Mouse (Mus musculus) liver, postnatal 0 days (tissue): Measurements from ENCODE around the gene Shmt2. TPM values are rescaled to one million over a fixed set of nuclear protein-coding genes. Genes with fewer than 3 reads are reported as not detected.

Source experiments
- ATAC-seq: fragments of 200-750 bp; cut with Nextera tagmentation; 2 replicates; pipeline ENCODE4 v1.8.0; 2017; ENCODE audit warnings: mild to moderate bottlenecking, moderate library complexity
- DNase-seq: peaks from one replicate; pipeline ENCODE4 v3.0.0-alpha.2; 2016
- H3K27ac ChIP-seq: fragments of 300-500 bp; sonication (generic); 2 replicates; pipeline ENCODE4 v1.5.1; 2014; ENCODE audit warnings: antibody characterized with exemption, moderate library complexity, mild to moderate bottlenecking, low read depth
- H3K27me3 ChIP-seq: fragments of 300-500 bp; sonication (generic); 2 replicates; pipeline ENCODE4 v1.6.1; 2014; ENCODE audit warnings: low read length, control low read depth, mixed read lengths; ENCODE audit not compliant: insufficient read depth
- H3K36me3 ChIP-seq: fragments of 300-500 bp; sonication (generic); replicated peaks from 2 replicates; pipeline ENCODE4 v1.6.1; 2014; ENCODE audit warnings: mild to moderate bottlenecking, control low read depth, low read length, moderate library complexity, mixed read lengths; ENCODE audit not compliant: insufficient read depth
- H3K4me1 ChIP-seq: fragments of 300-500 bp; sonication (generic); 2 replicates; pipeline ENCODE4 v1.6.1; 2014; ENCODE audit warnings: antibody characterized with exemption, mild to moderate bottlenecking, control low read depth; ENCODE audit not compliant: insufficient read depth
- H3K4me2 ChIP-seq: fragments of 300-500 bp; sonication (generic); 2 replicates; pipeline ENCODE4 v1.6.1; 2014; ENCODE audit warnings: low read depth, mild to moderate bottlenecking, low read length, moderate library complexity, mixed read lengths
- H3K4me3 ChIP-seq: fragments of 300-500 bp; sonication (generic); 2 replicates; pipeline ENCODE4 v1.5.1; 2014; ENCODE audit warnings: low read depth, low read length
- H3K9ac ChIP-seq: fragments of 300-500 bp; sonication (generic); replicated peaks from 2 replicates; pipeline ENCODE4 v1.6.1; 2014; ENCODE audit warnings: mild to moderate bottlenecking, moderate library complexity
- H3K9me3 ChIP-seq: fragments of 300-500 bp; sonication (generic); 2 replicates; pipeline ENCODE4 v1.6.1; 2016; ENCODE audit warnings: mild to moderate bottlenecking, control low read depth, low read length, mixed read lengths
- CTCF ChIP-seq: sonication (generic); IDR thresholded peaks from 2 replicates; pipeline ENCODE4 v1.5.1; 2016; ENCODE audit warnings: antibody characterized with exemption, low read depth
- EP300 ChIP-seq: IDR thresholded peaks from 2 replicates; pipeline ENCODE4 v1.6.1; 2016; ENCODE audit warnings: antibody characterized with exemption, low read depth, mild to moderate bottlenecking
- WGBS: fragments of 180-500 bp; shearing (Covaris S2); extraction: QIAGEN DNeasy Blood & Tissue Kit; methylation state at CpG from one replicate; pipeline ENCODE4 v1.1.7; 2014; ENCODE audit not compliant: insufficient replicate concordance; 5-methylcytosine and 5-hydroxymethylcytosine counted together
- polyA plus RNA-seq: library from polyadenylated mRNA; unstranded; fragments of >200 nt; fragmentation: Nextera tagmentation; extraction: Ambion mirVana; gene quantifications from 2 replicates; pipeline ENCODE4 v1.2.1, GENCODE M21; 2015

Shmt2 gene
- polyA plus RNA-seq, result 62.6 and 75.0 TPM in 2 replicates

DNA sequence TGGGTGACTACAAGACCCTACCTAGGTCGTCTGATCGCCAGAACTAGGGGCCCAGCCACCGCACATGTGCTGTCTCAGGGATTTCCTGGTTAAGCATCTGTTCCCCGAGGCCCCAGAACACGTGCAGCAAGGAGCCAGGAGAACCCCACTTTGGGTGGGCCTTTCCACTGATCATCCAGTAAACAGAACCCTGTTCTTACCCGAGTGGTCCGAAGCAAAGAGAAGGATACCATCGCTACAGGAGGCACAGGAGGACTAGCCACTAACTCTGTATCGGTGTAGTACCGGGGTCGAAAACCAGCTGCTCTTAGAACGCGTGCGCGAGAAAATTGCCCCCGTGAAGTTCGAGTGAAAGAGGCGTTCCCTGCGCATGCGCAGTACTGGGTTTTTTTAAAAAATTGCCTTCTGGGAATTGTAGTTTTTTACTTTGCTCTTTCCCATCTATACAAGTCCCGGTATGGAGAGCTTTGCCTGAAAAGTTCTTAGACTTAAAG lies at the start of gene Shmt2:
TSS of gene Shmt2 (minus strand) at position 357 of the 494 bp plus-strand sequence.
- Histone ChIP-seq H3K27me3 (peaks cover 36% of the 10 kb centered on the region), H3K36me3 (peaks cover 30% of the 10 kb centered on the region), H3K4me2 (peak within 1 kb of the TSS; percentile 79), H3K4me3 (peak within 1 kb of the TSS; percentile 60), H3K9me3 (no peaks in the 10 kb centered on the region), H3K4me1 (peaks cover 27% of the 10 kb centered on the region), H3K27ac (peak within 1 kb of the TSS; percentile 80), H3K9ac (peak within 1 kb of the TSS; percentile 62)
- WGBS, result under 1% methylated on average over 21 of the region's 21 CpGs
- peak; percentile 88 for DNase-seq
- ATAC-seq, result peak; percentile 57
- TF ChIP-seq CTCF (no peak), EP300 (no peak)

DNA sequence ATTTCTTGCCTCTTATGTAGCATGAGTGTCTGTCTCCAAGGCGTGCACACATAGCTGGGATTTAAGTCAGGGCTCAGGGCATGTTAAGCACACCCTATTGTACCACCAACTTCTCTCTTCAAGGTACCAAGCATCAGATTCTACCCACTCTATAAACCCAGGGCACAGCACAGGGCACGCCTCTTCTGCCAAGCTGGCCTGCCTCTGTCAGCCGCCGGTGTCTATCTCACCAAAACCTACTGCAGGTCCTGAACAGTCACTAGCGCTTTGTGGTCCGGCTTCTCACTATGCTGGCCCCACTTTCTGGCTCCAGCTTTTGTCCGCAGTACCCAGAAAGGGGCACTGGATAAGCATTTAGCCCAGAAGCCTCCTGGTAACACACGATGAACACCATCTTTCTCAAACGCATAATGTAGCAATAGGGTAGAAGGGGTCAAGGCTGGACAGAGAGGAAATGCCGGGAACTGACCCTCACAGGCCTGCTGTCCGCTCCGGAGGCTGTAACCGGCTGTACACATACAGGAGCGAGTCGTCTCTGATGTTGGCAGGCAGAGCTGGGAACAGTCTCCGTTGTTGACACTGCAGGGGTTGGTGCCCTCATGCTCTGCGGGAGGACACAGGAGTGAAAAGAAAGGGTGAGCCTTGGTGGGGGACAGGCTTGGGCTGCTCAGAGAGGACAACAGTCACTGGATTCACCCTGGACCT lies 48.8 kb upstream of the Shmt2 start:
- Histone ChIP-seq H3K4me3 (no peak overlapping the region), H3K4me2 (no peak overlapping the region), H3K9ac (no peak overlapping the region), H3K9me3 (no peaks in the 10 kb centered on the region), H3K27ac (peak overlapping the region; percentile 40), H3K4me1 (peaks cover 9% of the 10 kb centered on the region), H3K27me3 (no peaks in the 10 kb centered on the region), H3K36me3 (peaks cover 37% of the 10 kb centered on the region)
- 67% methylated on average over 17 of the region's 17 CpGs for WGBS
- DNase-seq (peak; percentile 37), ATAC-seq (peak; percentile 40)
- TF ChIP-seq EP300 (no peak), CTCF (no peak)

DNA sequence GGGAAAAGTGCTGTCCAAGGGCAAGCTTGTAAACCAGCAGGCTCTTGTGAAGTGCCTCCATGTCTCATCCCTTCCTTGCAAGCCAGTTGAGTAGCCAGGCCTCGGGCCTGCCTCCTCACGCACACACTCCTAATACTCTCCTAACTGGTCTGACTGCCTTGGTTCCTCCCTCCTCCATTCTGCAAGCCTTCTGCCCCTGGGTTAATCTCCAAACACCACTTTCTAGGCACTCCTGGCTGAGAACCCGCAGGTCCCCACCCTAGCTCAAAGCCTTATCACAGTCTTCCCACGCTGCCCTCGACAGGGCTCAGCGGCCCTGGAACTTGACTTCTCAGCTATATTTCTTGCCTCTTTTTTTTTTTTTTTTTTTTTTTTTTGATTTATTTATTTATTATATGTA lies 48.1 kb upstream of the Shmt2 start:
- Histone ChIP-seq H3K4me1 (peaks cover 9% of the 10 kb centered on the region), H3K27me3 (no peaks in the 10 kb centered on the region), H3K4me2 (no peak overlapping the region), H3K9me3 (no peaks in the 10 kb centered on the region), H3K9ac (no peak overlapping the region), H3K36me3 (peaks cover 35% of the 10 kb centered on the region), H3K27ac (peak overlapping the region; percentile 64; the same call in 1 of the 2 replicates), H3K4me3 (no peak overlapping the region)
- TF ChIP-seq EP300 (no peak; the same call in 1 of the 2 replicates), CTCF (no peak)
- DNase-seq (no peak), ATAC-seq (peak; percentile 82)
- WGBS, result 45% methylated on average over 6 of the region's 6 CpGs

DNA sequence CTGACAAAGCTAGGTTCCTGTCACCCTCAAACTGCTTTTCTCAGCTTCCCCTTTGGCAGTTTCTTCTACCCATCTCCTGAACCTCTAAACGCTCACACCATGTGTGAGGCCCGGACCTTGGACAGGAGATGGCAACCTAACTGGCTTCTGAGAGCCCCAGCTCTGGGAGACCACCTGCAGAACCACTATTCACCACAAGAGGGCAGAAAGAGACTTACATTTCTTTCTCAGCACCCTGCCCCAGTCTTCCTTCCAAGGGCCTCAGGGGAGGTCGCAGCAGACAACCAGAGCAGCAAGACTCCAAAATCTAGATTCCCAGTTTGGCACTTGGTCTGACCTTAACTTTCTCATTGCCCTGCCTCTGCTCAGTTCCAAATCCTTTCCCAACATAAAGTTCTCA lies 47.2 kb upstream of the Shmt2 start:
- no peak for TF ChIP-seq EP300
- peak; percentile 86 for TF ChIP-seq CTCF
- Histone ChIP-seq H3K4me2 (no peak overlapping the region), H3K9me3 (no peaks in the 10 kb centered on the region), H3K4me3 (no peak overlapping the region), H3K36me3 (peaks cover 28% of the 10 kb centered on the region), H3K27ac (no peak overlapping the region), H3K27me3 (no peaks in the 10 kb centered on the region), H3K9ac (no peak overlapping the region), H3K4me1 (peaks cover 9% of the 10 kb centered on the region)
- peak; percentile 78 for DNase-seq
- ATAC-seq, result no peak
- 12% methylated on average over 3 of the region's 3 CpGs for WGBS

DNA sequence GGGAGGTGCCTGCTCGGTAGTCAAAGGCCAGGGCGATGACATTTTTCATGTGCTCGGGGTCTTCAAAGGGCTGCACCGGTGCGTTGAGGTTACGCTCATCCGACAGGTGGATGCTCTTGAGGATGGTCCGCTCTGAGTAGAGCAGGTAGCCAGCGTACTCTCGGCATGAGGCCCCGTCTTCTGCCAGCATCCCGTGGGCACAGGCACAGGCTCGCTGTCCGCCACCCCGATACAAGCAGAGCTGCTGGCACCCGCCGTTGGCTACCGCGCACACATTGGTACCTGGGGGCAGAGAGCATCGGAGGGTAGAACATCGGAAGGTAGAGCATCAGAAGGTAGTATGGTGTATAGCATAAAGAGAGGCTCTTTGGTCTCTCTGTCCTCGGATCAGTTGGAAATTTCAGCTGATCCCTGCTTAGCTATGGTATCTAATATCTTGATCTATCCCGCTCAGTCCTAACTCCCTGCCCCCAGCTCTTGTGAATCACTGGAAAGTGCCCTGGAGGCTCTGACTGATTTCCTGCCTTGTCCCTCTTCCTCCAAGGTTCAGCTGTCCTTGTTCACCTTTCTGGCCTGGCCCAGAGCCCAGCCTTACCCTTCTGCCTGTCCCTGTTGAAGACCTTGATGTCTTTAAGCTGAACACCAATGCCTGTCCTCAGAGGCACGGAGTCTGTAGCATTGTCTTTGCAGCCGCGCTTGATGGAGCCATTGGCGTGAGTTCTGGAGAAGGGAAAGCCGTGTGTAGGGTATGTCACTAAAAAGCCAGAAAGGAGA lies 44.5 kb upstream of the Shmt2 start:
- peaks cover 9% of the 10 kb centered on the region for H3K4me1 ChIP-seq

DNA sequence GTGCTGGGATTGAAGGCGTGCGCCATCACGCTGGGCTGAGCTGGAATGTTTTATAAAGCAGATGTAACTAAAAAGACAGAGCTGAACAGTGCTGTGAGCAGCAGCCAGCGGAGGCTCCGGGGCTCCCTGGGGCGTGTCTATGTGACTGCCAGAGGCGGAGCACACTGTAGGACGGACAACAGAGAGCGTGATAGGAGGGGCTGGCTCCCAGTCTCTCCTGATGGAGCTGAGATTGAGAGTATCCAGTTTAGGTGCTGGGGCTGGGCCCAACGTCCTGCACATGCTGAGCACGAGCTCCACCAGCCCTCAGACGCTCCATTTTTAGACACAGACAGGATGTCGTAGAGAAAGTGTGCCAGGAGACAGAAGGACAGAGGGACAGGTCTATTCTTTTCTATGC lies 42.1 kb upstream of the Shmt2 start:
- H3K4me2 ChIP-seq, result no peak overlapping the region
- ATAC-seq (no peak), DNase-seq (no peak)
- peaks cover 39% of the 10 kb centered on the region for H3K36me3 ChIP-seq
- TF ChIP-seq CTCF (no peak), EP300 (no peak)
- H3K4me3 ChIP-seq, result no peak overlapping the region
- no peaks in the 10 kb centered on the region for H3K9me3 ChIP-seq
- WGBS, result 39% methylated on average over 13 of the region's 13 CpGs
- no peak overlapping the region for H3K27ac ChIP-seq
- H3K4me1 ChIP-seq, result no peaks in the 10 kb centered on the region
- H3K27me3 ChIP-seq, result no peaks in the 10 kb centered on the region
- H3K9ac ChIP-seq, result no peak overlapping the region

More for the DNA sequence above, 44.5 kb upstream of the Shmt2 start:
- H3K27me3 ChIP-seq, result no peaks in the 10 kb centered on the region
- ATAC-seq (no peak), DNase-seq (no peak)
- peaks cover 26% of the 10 kb centered on the region for H3K36me3 ChIP-seq
- H3K27ac ChIP-seq, result no peak overlapping the region
- TF ChIP-seq EP300 (no peak), CTCF (no peak)
- no peaks in the 10 kb centered on the region for H3K9me3 ChIP-seq
- H3K4me3 ChIP-seq, result no peak overlapping the region
- 85% methylated on average over 28 of the region's 28 CpGs for WGBS
- H3K4me2 ChIP-seq, result no peak overlapping the region
- H3K9ac ChIP-seq, result no peak overlapping the region
